Mouse (Mus musculus) adrenal gland, postnatal 14 days (tissue): ENCODE data around the gene Ctnnbip1. TPM values are rescaled to one million over a fixed set of nuclear protein-coding genes. Genes with fewer than 3 reads are reported as not detected.
"Not testable (repeated sequence)": the region's sequence is repeated elsewhere in the genome, so short reads cannot be mapped to it uniquely, and the experiment has no call there.

ENCODE experiments used
- DNase-seq: peaks from one replicate; pipeline ENCODE4 v3.0.0; 2021; ENCODE audit warnings: mixed read lengths
- total RNA-seq: library from RNA; stranded (reverse); gene quantifications from 2 replicates; pipeline ENCODE4 v1.2.3, GENCODE M21; 2021

Ctnnbip1 gene
- total RNA-seq, 1 experiment from 2014 or later = 34.5 TPM

- DNase-seq = peak; percentile 53
Observed at GRCm38 (mm10) chr4:149586783-149587595, 69.0 kb downstream of the Ctnnbip1 start.

- no peak for DNase-seq
Observed at GRCm38 (mm10) chr4:149587596-149588168, 69.6 kb downstream of the Ctnnbip1 start.

GRCm38 (mm10) chr4:149590200-149590599 is 72.2 kb downstream of the Ctnnbip1 start:
- no peak for DNase-seq

GRCm38 (mm10) chr4:149591486-149591885 is 73.5 kb downstream of the Ctnnbip1 start:
- DNase-seq = no peak

- DNase-seq = no peak
Observed at GRCm38 (mm10) chr4:149594913-149595581, 77.0 kb downstream of the Ctnnbip1 start.

- peak; percentile 45 for DNase-seq
Observed at GRCm38 (mm10) chr4:149597641-149598208, 79.7 kb downstream of the Ctnnbip1 start.

- no peak for DNase-seq
Observed at GRCm38 (mm10) chr4:149599549-149599948, 81.5 kb downstream of the Ctnnbip1 start.

GRCm38 (mm10) chr4:149600130-149600529 is 82.1 kb downstream of the Ctnnbip1 start:
- no peak for DNase-seq

GRCm38 (mm10) chr4:149601484-149601883 is 83.4 kb downstream of the Ctnnbip1 start:
- DNase-seq = no peak

GRCm38 (mm10) chr4:149602236-149602635 is 84.2 kb downstream of the Ctnnbip1 start:
- no peak for DNase-seq

GRCm38 (mm10) chr4:149603860-149604259 is 85.8 kb downstream of the Ctnnbip1 start:
- DNase-seq = no peak

GRCm38 (mm10) chr4:149604518-149604917 is 86.5 kb downstream of the Ctnnbip1 start:
- DNase-seq = no peak

- DNase-seq = no peak
Observed at GRCm38 (mm10) chr4:149606056-149606455, 88.0 kb downstream of the Ctnnbip1 start.

- DNase-seq = no peak
Observed at GRCm38 (mm10) chr4:149606766-149607358, 88.8 kb downstream of the Ctnnbip1 start.

GRCm38 (mm10) chr4:149607591-149608308 is 89.7 kb downstream of the Ctnnbip1 start:
- DNase-seq = no peak

- DNase-seq = no peak
Observed at GRCm38 (mm10) chr4:149608309-149608638, 90.2 kb downstream of the Ctnnbip1 start.

GRCm38 (mm10) chr4:149609256-149610025 is 91.4 kb downstream of the Ctnnbip1 start:
- peak; percentile 30 for DNase-seq

- peak; percentile 57 for DNase-seq
Observed at GRCm38 (mm10) chr4:149611376-149612044, 93.5 kb downstream of the Ctnnbip1 start.

- not testable (repeated sequence) for DNase-seq
Observed at GRCm38 (mm10) chr4:149613497-149613896, 95.5 kb downstream of the Ctnnbip1 start.

GRCm38 (mm10) chr4:149614869-149615268 is 96.8 kb downstream of the Ctnnbip1 start:
- DNase-seq = no peak
